Mouse (Mus musculus) G1E (cell line): Measurements from ENCODE around the gene Parp11.

Experiments
- CTCF ChIP-seq: IDR thresholded peaks from 2 replicates; pipeline ENCODE4 v1.5.1; 2012; ENCODE audit warnings: low read depth, low read length, inconsistent platforms, mixed read lengths
- GATA1 ChIP-seq: IDR thresholded peaks from 2 replicates; pipeline ENCODE4 v1.6.1; 2012; ENCODE audit warnings: borderline replicate concordance, low read length, inconsistent platforms, mixed read lengths
- TAL1 ChIP-seq: conservative IDR thresholded peaks from 2 replicates; pipeline ENCODE4 v1.6.1; 2012; ENCODE audit warnings: low read depth, low read length, inconsistent platforms, mixed read lengths

- TF ChIP-seq CTCF (no peak), TAL1 (no peak), GATA1 (no peak)
Observed at GRCm38 (mm10) chr6:127462251-127462650, 15.6 kb downstream of the Parp11 start.
